22 mouse cellular contexts compared by ENCODE assay signal in the genomic region with DNA sequence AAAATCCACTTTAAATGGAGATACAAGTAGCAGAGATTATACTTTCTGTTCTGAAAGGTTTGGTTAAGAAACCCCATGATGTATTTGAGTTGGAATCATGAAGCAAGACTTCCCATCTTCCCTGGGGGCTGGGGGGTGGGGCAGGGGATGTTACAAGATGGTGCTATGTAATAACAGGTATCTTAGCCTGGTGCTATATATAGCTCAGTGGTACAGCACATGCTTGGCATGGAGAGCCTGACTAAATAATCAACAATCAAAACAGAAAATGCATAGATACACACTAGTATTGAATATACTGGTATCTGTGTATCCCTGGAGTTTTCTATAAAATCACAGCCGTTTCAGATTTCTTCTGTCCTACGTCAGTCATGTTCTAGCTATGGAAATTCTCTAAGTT.
DNase-seq lines count a peak whose midpoint lies in the region; ATAC-seq and TF ChIP-seq lines count a peak whose summit lies in the region.
"Had no signal": no experiment of that assay in that cellular context is flagged by ENCODE, and none has a peak within 500 bp of the region (broad histone marks: within the 10 kb centered on the region; RNA-seq: fewer than 3 reads in every experiment).

No protein-coding gene starts in this region.

- H3K36me3 ChIP-seq in midbrain, embryonic 11.5 days (ENCODE audit: control insufficient read depth, insufficient read depth, low read length): no peaks in the 10 kb centered on the region
- no peaks in the 10 kb centered on the region for H3K36me3 ChIP-seq in midbrain, embryonic 10.5 days
- no peaks in the 10 kb centered on the region for H3K36me3 ChIP-seq in hindbrain, embryonic 13.5 days
- no peaks in the 10 kb centered on the region for H3K36me3 ChIP-seq in midbrain, embryonic 14.5 days (ENCODE audit: control insufficient read depth, insufficient read depth, low read length)
- H3K36me3 ChIP-seq: embryonic facial prominence, embryonic 10.5 days; kidney, embryonic 15.5 days; lung, embryonic 15.5 days had no signal

- no peak for TF ChIP-seq CTCF in olfactory bulb, adult 2 months (IDR thresholded peaks at IDR 0.05; ENCODE audit: insufficient read depth, low read depth, low read length)

- H3K4me3 ChIP-seq in midbrain, embryonic 11.5 days (ENCODE audit: low read depth, low read length): no peak overlapping the region
- H3K4me3 ChIP-seq in midbrain, embryonic 10.5 days: no peak overlapping the region
- H3K4me3 ChIP-seq in hindbrain, embryonic 13.5 days: no peak overlapping the region
- no peak overlapping the region for H3K4me3 ChIP-seq in midbrain, embryonic 14.5 days (replicated peaks; ENCODE audit: low read depth, low read length)
- H3K4me3 ChIP-seq in olfactory bulb, adult 2 months (ENCODE audit: insufficient read depth, low read depth, low read length): no peak overlapping the region
- H3K4me3 ChIP-seq: embryonic facial prominence, embryonic 10.5 days; kidney, embryonic 15.5 days; lung, embryonic 15.5 days had no signal

- TF ChIP-seq POLR2A in olfactory bulb, adult 2 months (IDR thresholded peaks at IDR 0.05; ENCODE audit: insufficient read depth, low read depth, low read length): no peak

- H3K9ac ChIP-seq in midbrain, embryonic 11.5 days (ENCODE audit: low read length): no peak overlapping the region
- H3K9ac ChIP-seq in hindbrain, embryonic 13.5 days: no peak overlapping the region
- H3K9ac ChIP-seq in midbrain, embryonic 14.5 days (replicated peaks; ENCODE audit: low read length): peak overlapping the region; percentile 36; the same call in 1 of the 2 replicates
- H3K9ac ChIP-seq: kidney, embryonic 15.5 days; liver, embryonic 14.5 days; lung, embryonic 15.5 days had no signal

- H3K9me3 ChIP-seq in midbrain, embryonic 11.5 days (ENCODE audit: control insufficient read depth, low read length): no peaks in the 10 kb centered on the region
- no peaks in the 10 kb centered on the region for H3K9me3 ChIP-seq in midbrain, embryonic 10.5 days (replicated peaks)
- no peaks in the 10 kb centered on the region for H3K9me3 ChIP-seq in hindbrain, embryonic 13.5 days
- no peaks in the 10 kb centered on the region for H3K9me3 ChIP-seq in midbrain, embryonic 14.5 days (ENCODE audit: control insufficient read depth, low read length)
- H3K9me3 ChIP-seq: embryonic facial prominence, embryonic 10.5 days; kidney, embryonic 15.5 days; lung, embryonic 15.5 days had no signal

- no peaks in the 10 kb centered on the region for H3K27me3 ChIP-seq in midbrain, embryonic 11.5 days (ENCODE audit: control insufficient read depth, insufficient read depth, low read length)
- peaks cover 21% of the 10 kb centered on the region for H3K27me3 ChIP-seq in midbrain, embryonic 10.5 days (ENCODE audit: low read depth, poor library complexity, severe bottlenecking)
- no peaks in the 10 kb centered on the region for H3K27me3 ChIP-seq in hindbrain, embryonic 13.5 days
- H3K27me3 ChIP-seq in midbrain, embryonic 14.5 days (ENCODE audit: control insufficient read depth, insufficient read depth, low read length): no peaks in the 10 kb centered on the region
- H3K27me3 ChIP-seq: kidney, embryonic 15.5 days; lung, embryonic 15.5 days had no signal

- no peak overlapping the region for H3K27ac ChIP-seq in midbrain, embryonic 11.5 days (ENCODE audit: low read depth, low read length)
- no peak overlapping the region; the same call in 1 of the 2 replicates for H3K27ac ChIP-seq in midbrain, embryonic 10.5 days (replicated peaks)
- H3K27ac ChIP-seq in hindbrain, embryonic 13.5 days: peak overlapping the region; percentile 88
- H3K27ac ChIP-seq in midbrain, embryonic 14.5 days (replicated peaks; ENCODE audit: low read depth, low read length): peak overlapping the region; percentile 86
- H3K27ac ChIP-seq in olfactory bulb, adult 2 months (ENCODE audit: insufficient read depth, low read depth, low read length): 0 out of 2 replicates have a peak overlapping the region, but pooled peaks have one; percentile 20
- H3K27ac ChIP-seq: embryonic facial prominence, embryonic 10.5 days; kidney, embryonic 15.5 days; liver, embryonic 14.5 days; lung, embryonic 15.5 days; macrophage; stomach, postnatal 0 days had no signal

- no peak for ATAC-seq in midbrain, embryonic 11.5 days (ENCODE audit: low FRiP score)
- peak; percentile 40; the same call in 1 of the 2 replicates for ATAC-seq in hindbrain, embryonic 13.5 days (ENCODE audit: low FRiP score)
- peak; percentile 55; the same call in 1 of the 2 replicates for ATAC-seq in midbrain, embryonic 14.5 days (ENCODE audit: low FRiP score, low TSS enrichment)
- no peak for ATAC-seq in erythroid progenitor cell, adult 5-6 weeks (replicated peaks; ENCODE audit: low FRiP score, poor library complexity, severe bottlenecking)
- ATAC-seq: intestine, postnatal 0 days had no signal

- H3K4me1 ChIP-seq in midbrain, embryonic 11.5 days (ENCODE audit: control insufficient read depth, insufficient read depth, low read length): peaks cover 19% of the 10 kb centered on the region
- H3K4me1 ChIP-seq in midbrain, embryonic 10.5 days: peaks cover 38% of the 10 kb centered on the region
- H3K4me1 ChIP-seq in hindbrain, embryonic 13.5 days (replicated peaks): peaks cover 23% of the 10 kb centered on the region
- peaks cover 27% of the 10 kb centered on the region for H3K4me1 ChIP-seq in midbrain, embryonic 14.5 days (ENCODE audit: control insufficient read depth, insufficient read depth, low read length)
- peaks cover 4% of the 10 kb centered on the region for H3K4me1 ChIP-seq in olfactory bulb, adult 2 months (ENCODE audit: control insufficient read depth, insufficient read depth, low read length)
- H3K4me1 ChIP-seq: lung, embryonic 15.5 days had no signal

- peak; percentile 78 for DNase-seq in midbrain, embryonic 11.5 days (ENCODE audit: low spot score, missing footprints)
- DNase-seq in midbrain, embryonic 10.5 days (ENCODE audit: low spot score): no peak
- no peak for DNase-seq in midbrain, embryonic 14.5 days
- DNase-seq in cerebellum, postnatal 10 days: no peak
- no peak for DNase-seq in frontal cortex, adult 2 months (ENCODE audit: extremely low spot score in 1 of 2, low spot score in 1 of 2)
- DNase-seq: adrenal gland, postnatal 36 days; B cell, adult 2 months; cerebellum, adult 2 months; gastrocnemius, postnatal 10 days; heart, adult 18-20 months; heart, postnatal 4 days; kidney, postnatal 4 days had no signal

- WGBS in midbrain, embryonic 11.5 days: 92% methylated on average over 2 of the region's 2 CpGs
- WGBS in midbrain, embryonic 10.5 days: 94% methylated on average over 2 of the region's 2 CpGs
- 89% methylated on average over 2 of the region's 2 CpGs for WGBS in hindbrain, embryonic 13.5 days
- WGBS in midbrain, embryonic 14.5 days: 87% methylated on average over 2 of the region's 2 CpGs
- WGBS in olfactory bulb, adult 2 months: 85% methylated on average over 2 of the region's 2 CpGs

- no peak overlapping the region for H3K4me2 ChIP-seq in midbrain, embryonic 11.5 days
- H3K4me2 ChIP-seq in hindbrain, embryonic 13.5 days: 0 out of 2 replicates have a peak overlapping the region, but pooled peaks have one; percentile 29
- H3K4me2 ChIP-seq in midbrain, embryonic 14.5 days (ENCODE audit: low read length): peak overlapping the region; percentile 43
- H3K4me2 ChIP-seq: kidney, embryonic 15.5 days; lung, embryonic 15.5 days had no signal

Comparison
In these comparisons a context has a peak if more than half of its experiments do, and no peak if none do; other contexts are left out.
1. ATAC-seq: peak in hindbrain, embryonic 13.5 days (single experiment) and midbrain, embryonic 14.5 days (single experiment); none in midbrain, embryonic 11.5 days (single experiment) and erythroid progenitor cell, adult 5-6 weeks (single experiment).
2. H3K27ac ChIP-seq: peak in hindbrain, embryonic 13.5 days (single experiment), midbrain, embryonic 14.5 days (single experiment) and olfactory bulb, adult 2 months (single experiment); none in midbrain, embryonic 11.5 days (single experiment) and midbrain, embryonic 10.5 days (single experiment).